Mouse (Mus musculus) CH12.LX (cell line): ENCODE measurements around the gene Lgals7. TPM values are rescaled to one million over a fixed set of nuclear protein-coding genes. Genes with fewer than 3 reads are reported as not detected.
"Not testable (repeated sequence)": the region's sequence is repeated elsewhere in the genome, so short reads cannot be mapped to it uniquely, and the experiment has no call there.

Experiments
- DNase-seq: peaks from one replicate; pipeline ENCODE4 v3.0.0-alpha.2; 2013; ENCODE audit errors: extremely low read depth
- H3K27ac ChIP-seq: 2 replicates; pipeline ENCODE4 v1.5.1; 2012; ENCODE audit warnings: low read depth, mild to moderate bottlenecking, control low read depth, moderate library complexity; ENCODE audit not compliant: insufficient read depth
- H3K27me3 ChIP-seq: replicated peaks from 2 replicates; pipeline ENCODE3; 2012; ENCODE audit warnings: inconsistent platforms
- H3K36me3 ChIP-seq, 2 experiments: replicated peaks in 1 of 2; 2 replicates each; pipeline versions ENCODE3 to v1.6.1; 2012; ENCODE audit warnings: inconsistent platforms in 1 of 2, low read length in 1 of 2, mild to moderate bottlenecking in 1 of 2, mixed read lengths in 1 of 2, moderate library complexity in 1 of 2; ENCODE audit not compliant: control insufficient read depth in 1 of 2, insufficient read depth in 1 of 2
- H3K4me1 ChIP-seq, 2 experiments: 2 replicates each; pipeline ENCODE4 v1.6.1; 2012; ENCODE audit warnings: inconsistent platforms in 1 of 2, moderate library complexity in 1 of 2; ENCODE audit not compliant: insufficient read depth in 2 of 2, control insufficient read depth in 1 of 2
- H3K4me2 ChIP-seq: 2 replicates; pipeline ENCODE4 v1.6.1; 2012; ENCODE audit warnings: low read depth, mild to moderate bottlenecking, control low read depth; ENCODE audit not compliant: poor library complexity, insufficient read depth, severe bottlenecking
- H3K4me3 ChIP-seq, 3 experiments: fragments of 150-350 bp in 1 of 3; sonication (generic) in 1 of 3; replicated peaks in 1 of 3; 2 replicates each; pipeline versions ENCODE3 to v1.5.1; 2011 to 2012; ENCODE audit warnings: low read depth in 2 of 3, low read length in 2 of 3, mild to moderate bottlenecking in 2 of 3, moderate library complexity in 2 of 3, control low read depth in 1 of 3, improper control_type of control experiment in 1 of 3, inconsistent platforms in 1 of 3, mixed read lengths in 1 of 3; ENCODE audit not compliant: poor library complexity in 1 of 3
- H3K79me2 ChIP-seq: replicated peaks from 2 replicates; pipeline ENCODE4 v1.6.1; 2012; ENCODE audit warnings: mild to moderate bottlenecking, moderate library complexity; ENCODE audit not compliant: control insufficient read depth, poor library complexity, insufficient read depth, severe bottlenecking; ENCODE audit errors: extremely low read depth
- H3K9ac ChIP-seq: 2 replicates; pipeline ENCODE4 v1.6.1; 2012; ENCODE audit warnings: low read depth, mild to moderate bottlenecking, control low read depth, moderate library complexity; ENCODE audit not compliant: insufficient read depth
- H3K9me3 ChIP-seq: replicated peaks from 2 replicates; pipeline ENCODE3; 2012; ENCODE audit warnings: low read length, inconsistent platforms, mixed read lengths
- CTCF ChIP-seq, 2 experiments: IDR thresholded peaks in 1 of 2; conservative IDR thresholded peaks in 1 of 2; 2 replicates each; pipeline ENCODE4 v1.5.1; 2011 to 2012; ENCODE audit warnings: low read depth in 2 of 2, low read length in 2 of 2, improper control_type of control experiment in 1 of 2, inconsistent platforms in 1 of 2, mild to moderate bottlenecking in 1 of 2, moderate library complexity in 1 of 2
- MAX ChIP-seq: IDR thresholded peaks from 2 replicates; pipeline ENCODE4 v1.6.1; 2011; ENCODE audit warnings: low read length, improper control_type of control experiment
- MEF2A ChIP-seq: IDR thresholded peaks from 2 replicates; pipeline ENCODE4 v1.6.1; 2014; ENCODE audit warnings: low read depth, mild to moderate bottlenecking, inconsistent platforms, low read length, improper control_type of control experiment, borderline replicate concordance
- NRF1 ChIP-seq: IDR thresholded peaks from 2 replicates; pipeline ENCODE4 v1.6.1; 2014; ENCODE audit warnings: low read depth, mild to moderate bottlenecking, inconsistent platforms, low read length, improper control_type of control experiment, moderate library complexity
- POLR2AphosphoS2 ChIP-seq: IDR thresholded peaks from 2 replicates; pipeline ENCODE4 v1.6.1; 2011; ENCODE audit warnings: low read depth, low read length, improper control_type of control experiment
- RAD21 ChIP-seq: IDR thresholded peaks from 2 replicates; pipeline ENCODE4 v1.6.1; 2011; ENCODE audit warnings: low read depth, mild to moderate bottlenecking, low read length, improper control_type of control experiment, moderate library complexity
- SMC3 ChIP-seq: IDR thresholded peaks from 2 replicates; pipeline ENCODE4 v1.6.1; 2011; ENCODE audit warnings: low read depth, low read length, improper control_type of control experiment
- TCF12 ChIP-seq: IDR thresholded peaks from 2 replicates; pipeline ENCODE4 v1.6.1; 2014; ENCODE audit warnings: low read depth, mild to moderate bottlenecking, inconsistent platforms, low read length, improper control_type of control experiment
- ZC3H11A ChIP-seq: IDR thresholded peaks from 2 replicates; pipeline ENCODE4 v1.6.1; 2012; ENCODE audit warnings: low read depth, mild to moderate bottlenecking, inconsistent platforms, low read length, improper control_type of control experiment
- ZNF384 ChIP-seq: IDR thresholded peaks from 2 replicates; pipeline ENCODE4 v1.6.1; 2012; ENCODE audit warnings: low read depth, low read length, improper control_type of control experiment, inconsistent platforms
- dilution Hi-C: fragments of 300-500 bp; cut with MboI; formaldehyde crosslinking; loops from 2 replicates; pipeline ENCODE4 v1.14.3; 2020; ENCODE audit warnings: low sequenced_read_pairs; ENCODE audit not compliant: extremely low pct_unique_long_range_greater_than_20kb, extremely low pct_ligation_motif_present
- in situ Hi-C: fragments of 300-500 bp; cut with MboI; formaldehyde crosslinking; loops from 3 replicates; pipeline ENCODE4 v1.14.3; 2019; ENCODE audit warnings: low sequenced_read_pairs, low pct_ligation_motif_present, low pct_unique_long_range_greater_than_20kb, mixed read lengths
- polyA plus RNA-seq: library from polyadenylated mRNA; unstranded; fragments of >175 nt; gene quantifications from 2 replicates; pipeline ENCODE4 v1.2.1, GENCODE M21; 2012; ENCODE audit warnings: low read depth; ENCODE audit not compliant: insufficient read length
- total RNA-seq, 2 experiments: library from RNA; depleted of rRNA; stranded (reverse); fragments of 300-350 nt in 1 of 2; fragments of >200 nt in 1 of 2; gene quantifications; 2 replicates each; pipeline ENCODE4 v1.2.3; 2012 to 2014

Lgals7 gene
- total and polyA plus RNA-seq, 3 experiments, result not detected

- no peak overlapping the region for H3K4me3 ChIP-seq
- H3K27ac ChIP-seq, result no peak overlapping the region
These were observed 3.3 kb downstream of the Lgals7 start for GRCm38 (mm10) chr7:28866769-28867507.

GRCm38 (mm10) chr7:28867508-28868340 is 4.1 kb downstream of the Lgals7 start:
- Histone ChIP-seq H3K4me3 (peak overlapping the region in 2 of 3 experiments; percentile 13 to 26), H3K4me2 (0 out of 2 replicates have a peak overlapping the region, but pooled peaks have one; percentile 46), H3K4me1 (peaks cover 9 to 23% of the 10 kb centered on the region in 2 experiments)
- H3K9me3 ChIP-seq, H3K27ac ChIP-seq, H3K27me3 ChIP-seq, H3K36me3 ChIP-seq, dilution Hi-C loops, H3K79me2 ChIP-seq, H3K9ac ChIP-seq: not testable (repeated sequence)
- peak; percentile 52; the same call in 1 of the 2 replicates for TF ChIP-seq MEF2A
- peak; percentile 47 to 89 for TF ChIP-seq CTCF (conservative IDR thresholded peaks at IDR 0.05 in 1 of 2, IDR thresholded peaks at IDR 0.05 in 1 of 2; ENCODE audit: low read depth in 2 of 2, low read length in 2 of 2)
- peak; percentile 96 for TF ChIP-seq ZNF384
- TF ChIP-seq NRF1, result peak; percentile 39; the same call in 1 of the 2 replicates
- peak; percentile 61; the same call in 1 of the 2 replicates for TF ChIP-seq MAX
- TF ChIP-seq SMC3, result peak; percentile 71
- peak; percentile 13; the same call in 1 of the 2 replicates for TF ChIP-seq TCF12
- TF ChIP-seq ZC3H11A, result peak; percentile 19; the same call in 1 of the 2 replicates
- TF ChIP-seq RAD21, result peak; percentile 60
- DNase-seq, result peak; percentile 84
- in situ Hi-C loops, result loop anchor here (5.0 kb wide), 2 partner anchors 40 to 70 kb away; partner anchors contain the start of gene Ech1

More at GRCm38 (mm10) chr7:28866769-28867507, 3.3 kb downstream of the Lgals7 start:
- in situ Hi-C loops (loop anchor here (5.0 kb wide), 2 partner anchors 40 to 70 kb away; partner anchors contain the start of gene Ech1), dilution Hi-C loops (no loop called here)
- Histone ChIP-seq H3K36me3 (no peaks in the 10 kb centered on the region), H3K9me3 (no peaks in the 10 kb centered on the region), H3K4me1 (peaks cover 9 to 23% of the 10 kb centered on the region in 2 experiments), H3K4me2 (no peak overlapping the region), H3K9ac (no peak overlapping the region), H3K27me3 (no peaks in the 10 kb centered on the region), H3K79me2 (no peaks in the 10 kb centered on the region)
- no peak for TF ChIP-seq POLR2AphosphoS2
- no peak for DNase-seq
